Mouse (Mus musculus): ENCODE results near the gene Bckdhb. TPM values are rescaled to one million over a fixed set of nuclear protein-coding genes. Genes with fewer than 3 reads are reported as not detected.
A peak's percentile ranks its signal among the peaks of the same experiment; 100 is the strongest.

The Bckdhb gene
- polyA plus RNA-seq (2015; fragmentation: Nextera tagmentation; extraction: Ambion mirVana) = 38.4 and 39.0 TPM in 2 replicates

DNA sequence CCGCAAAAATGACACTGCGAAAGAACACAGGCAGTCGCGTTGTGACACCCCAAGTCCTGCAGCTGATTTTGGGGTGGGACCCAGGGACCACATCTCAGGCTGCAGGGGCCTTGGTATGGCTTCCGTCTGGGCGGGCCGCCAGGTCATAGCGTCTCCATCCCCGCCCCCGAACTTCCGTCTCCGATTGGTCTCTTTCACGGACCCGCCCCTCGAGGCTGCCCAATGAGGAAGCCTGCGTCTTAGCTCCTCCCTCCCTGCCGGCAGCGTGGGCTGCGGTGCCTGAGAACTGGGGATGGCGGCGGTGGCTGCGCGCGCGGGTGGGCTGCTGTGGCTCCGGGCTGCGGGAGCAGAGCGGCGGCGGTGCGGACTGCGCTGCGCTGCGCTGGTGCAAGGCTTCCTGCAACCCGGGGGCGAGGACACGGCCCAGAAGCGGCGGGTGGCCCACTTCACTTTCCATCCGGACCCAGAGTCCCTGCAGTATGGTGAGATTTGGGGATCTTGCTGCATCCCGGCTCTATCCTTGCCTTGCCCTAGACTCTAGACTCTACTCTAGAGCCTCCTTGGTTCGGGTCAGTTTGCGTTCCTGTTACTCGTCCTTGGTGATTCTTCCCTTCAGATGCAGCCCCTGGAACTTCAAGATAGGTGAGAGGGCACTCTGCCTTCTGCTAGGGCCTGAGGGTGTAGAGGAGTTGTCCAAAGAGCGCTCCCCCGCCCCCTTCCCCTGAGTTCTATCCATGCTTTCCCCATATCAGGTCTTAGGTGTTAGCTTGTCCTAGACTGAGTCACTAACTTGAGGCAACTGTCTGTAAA, at the start of gene Bckdhb:
Bckdhb (plus strand) TSS at position 268 of the 810 bp plus-strand sequence.
- peaks cover 6% of the 10 kb centered on the region for H3K4me1 ChIP-seq (replicated peaks)
- WGBS = under 1% methylated on average over 38 of the region's 46 CpGs
- no peaks in the 10 kb centered on the region for H3K9me3 ChIP-seq
- H3K4me3 ChIP-seq = peak within 1 kb of the TSS; percentile 89
- ATAC-seq (ENCODE audit: low FRiP score, low read depth) = peak; percentile 100
- H3K9ac ChIP-seq = peak within 1 kb of the TSS; percentile 71
- peak within 1 kb of the TSS; percentile 70 for H3K27ac ChIP-seq (replicated peaks)
- H3K4me2 ChIP-seq = peak within 1 kb of the TSS; percentile 72
- no peaks in the 10 kb centered on the region for H3K27me3 ChIP-seq
- H3K36me3 ChIP-seq = no peaks in the 10 kb centered on the region

DNA sequence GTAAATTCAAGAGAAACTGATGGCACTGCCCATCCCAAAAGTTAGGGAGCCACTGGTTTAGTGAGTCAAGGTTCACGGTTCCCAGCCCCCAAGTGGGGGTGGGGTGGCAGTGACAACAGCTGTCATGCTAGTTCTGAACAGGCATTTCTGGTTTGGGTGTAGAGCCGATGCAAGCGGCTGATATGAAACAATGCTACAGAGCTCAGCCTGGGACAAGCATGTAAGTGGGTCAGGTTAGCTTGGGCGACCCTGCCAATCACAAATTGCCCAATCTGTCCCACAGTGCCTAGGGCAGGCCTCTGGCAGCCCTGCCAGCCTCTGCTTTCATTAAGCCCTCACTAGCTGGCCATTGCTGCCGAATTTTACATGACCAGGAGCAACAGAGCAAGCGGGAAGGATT, 42.8 kb upstream of the Bckdhb start:
- WGBS = 76% methylated on average over 6 of the region's 6 CpGs
- H3K4me1 ChIP-seq (replicated peaks) = no peaks in the 10 kb centered on the region
- no peak overlapping the region for H3K4me3 ChIP-seq
- no peak overlapping the region for H3K9ac ChIP-seq
- H3K4me2 ChIP-seq = no peak overlapping the region
- H3K9me3 ChIP-seq = no peaks in the 10 kb centered on the region
- H3K27ac ChIP-seq (replicated peaks) = no peak overlapping the region
- H3K27me3 ChIP-seq = no peaks in the 10 kb centered on the region
- H3K36me3 ChIP-seq = no peaks in the 10 kb centered on the region
- ATAC-seq (ENCODE audit: low FRiP score, low read depth) = no peak

DNA sequence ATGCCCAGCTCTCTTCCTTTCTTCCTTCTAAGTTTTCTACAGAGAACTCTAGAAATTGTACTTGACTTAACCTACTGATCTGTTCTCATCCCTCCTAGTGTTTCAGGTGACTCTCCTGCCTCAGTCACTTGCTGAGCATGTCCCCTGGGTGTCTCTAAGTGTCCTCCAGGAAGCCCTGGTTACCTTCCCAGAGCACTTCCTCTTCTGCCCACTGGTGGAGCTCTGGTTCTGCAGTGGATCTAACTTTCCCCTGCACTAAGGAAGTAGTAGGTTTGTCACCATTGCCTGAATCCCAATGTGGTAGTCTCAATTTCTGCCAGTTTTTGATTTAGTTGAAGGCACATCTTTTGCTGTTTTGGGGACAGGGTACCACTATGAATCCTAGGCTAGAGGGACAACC, 38.8 kb upstream of the Bckdhb start:
- Histone ChIP-seq H3K27ac (replicated peaks) (no peak overlapping the region), H3K4me1 (replicated peaks) (no peaks in the 10 kb centered on the region), H3K4me2 (no peak overlapping the region), H3K9me3 (no peaks in the 10 kb centered on the region), H3K4me3 (no peak overlapping the region), H3K9ac (no peak overlapping the region), H3K36me3 (no peaks in the 10 kb centered on the region), H3K27me3 (no peaks in the 10 kb centered on the region)
- no peak for ATAC-seq (ENCODE audit: low FRiP score, low read depth)

DNA sequence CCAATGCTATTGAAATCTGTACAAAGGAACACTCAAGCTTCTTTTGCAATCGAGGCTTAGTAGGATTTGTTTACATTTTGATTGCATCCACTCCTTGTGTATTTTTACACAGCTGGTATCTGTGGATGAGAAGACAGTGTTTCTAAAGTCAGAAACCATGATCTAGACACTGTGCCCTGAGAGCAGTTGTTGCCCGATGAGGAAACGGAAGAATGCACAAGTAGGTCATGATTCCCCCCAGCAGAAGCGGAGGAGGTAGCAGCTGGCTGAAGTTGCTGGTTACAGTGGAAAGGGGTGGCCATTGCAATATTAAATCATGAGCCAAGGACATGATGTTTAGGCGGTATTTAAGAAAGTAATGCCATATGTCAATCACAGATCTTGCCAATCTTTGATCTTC, 36.7 kb upstream of the Bckdhb start:
- no peak overlapping the region for H3K27ac ChIP-seq (replicated peaks)
- ATAC-seq (ENCODE audit: low FRiP score, low read depth) = no peak
- no peaks in the 10 kb centered on the region for H3K9me3 ChIP-seq
- H3K27me3 ChIP-seq = no peaks in the 10 kb centered on the region
- no peaks in the 10 kb centered on the region for H3K36me3 ChIP-seq
- no peaks in the 10 kb centered on the region for H3K4me1 ChIP-seq (replicated peaks)
- H3K4me3 ChIP-seq = no peak overlapping the region
- H3K9ac ChIP-seq = no peak overlapping the region
- H3K4me2 ChIP-seq = no peak overlapping the region
- 89% methylated on average over 5 of the region's 5 CpGs for WGBS

DNA sequence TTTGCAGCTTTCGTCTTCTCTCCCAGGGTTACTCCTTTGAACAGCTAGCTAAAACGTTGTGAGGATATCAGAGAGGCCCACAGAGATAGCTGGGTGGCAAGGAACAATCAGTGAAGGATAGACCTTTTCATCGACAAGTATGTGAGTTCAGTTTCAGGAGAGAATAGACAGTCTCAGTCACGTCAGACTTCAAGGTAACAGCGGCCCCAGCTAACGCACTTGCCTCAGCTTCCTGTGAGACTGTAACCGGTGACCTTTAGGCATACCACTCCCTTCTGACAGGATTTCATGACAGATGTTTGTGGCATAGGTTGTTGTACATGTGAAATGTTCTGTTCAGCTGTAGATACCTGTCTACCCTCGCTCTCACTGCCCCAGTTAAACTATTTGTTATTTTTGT, 31.9 kb upstream of the Bckdhb start:
- H3K27me3 ChIP-seq = no peaks in the 10 kb centered on the region
- no peak overlapping the region for H3K27ac ChIP-seq (replicated peaks)
- ATAC-seq (ENCODE audit: low FRiP score, low read depth) = no peak
- no peak overlapping the region for H3K4me2 ChIP-seq
- no peak overlapping the region for H3K9ac ChIP-seq
- H3K9me3 ChIP-seq = no peaks in the 10 kb centered on the region
- H3K4me1 ChIP-seq (replicated peaks) = no peaks in the 10 kb centered on the region
- 78% methylated on average over 8 of the region's 8 CpGs for WGBS
- no peak overlapping the region for H3K4me3 ChIP-seq
- no peaks in the 10 kb centered on the region for H3K36me3 ChIP-seq

DNA sequence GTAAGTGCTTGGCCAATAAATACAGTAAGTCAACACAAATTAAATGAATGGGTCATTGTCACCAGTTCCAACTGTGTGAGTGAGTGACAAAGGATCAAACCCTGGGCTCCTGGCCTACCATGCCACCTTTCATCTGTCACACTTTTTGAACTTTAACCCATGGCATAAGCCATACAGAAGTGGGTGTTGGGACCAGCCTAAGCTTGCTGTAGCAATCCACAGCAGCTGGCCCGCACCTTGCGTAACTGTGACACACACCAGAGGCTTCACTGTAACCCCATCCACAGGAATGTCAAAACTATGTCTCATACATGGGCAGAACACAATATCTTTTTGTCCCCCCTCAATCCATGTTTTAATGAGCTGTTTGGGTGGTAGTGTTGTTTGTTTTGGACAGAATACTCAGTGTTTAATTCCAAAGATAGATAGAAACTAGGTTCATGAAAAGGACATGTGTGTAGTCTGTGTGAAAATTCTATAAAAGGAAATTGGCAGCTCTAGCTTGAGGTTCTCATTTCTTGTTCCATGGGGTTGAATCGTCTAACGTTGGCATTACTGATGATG, 31.1 kb upstream of the Bckdhb start:
- H3K4me2 ChIP-seq = no peak overlapping the region
- no peak for ATAC-seq (ENCODE audit: low FRiP score, low read depth)
- 96% methylated on average over 4 of the region's 4 CpGs for WGBS
- H3K27ac ChIP-seq (replicated peaks) = no peak overlapping the region
- no peaks in the 10 kb centered on the region for H3K9me3 ChIP-seq
- no peak overlapping the region for H3K4me3 ChIP-seq
- H3K36me3 ChIP-seq = no peaks in the 10 kb centered on the region
- H3K4me1 ChIP-seq (replicated peaks) = no peaks in the 10 kb centered on the region
- H3K9ac ChIP-seq = no peak overlapping the region
- H3K27me3 ChIP-seq = no peaks in the 10 kb centered on the region

DNA sequence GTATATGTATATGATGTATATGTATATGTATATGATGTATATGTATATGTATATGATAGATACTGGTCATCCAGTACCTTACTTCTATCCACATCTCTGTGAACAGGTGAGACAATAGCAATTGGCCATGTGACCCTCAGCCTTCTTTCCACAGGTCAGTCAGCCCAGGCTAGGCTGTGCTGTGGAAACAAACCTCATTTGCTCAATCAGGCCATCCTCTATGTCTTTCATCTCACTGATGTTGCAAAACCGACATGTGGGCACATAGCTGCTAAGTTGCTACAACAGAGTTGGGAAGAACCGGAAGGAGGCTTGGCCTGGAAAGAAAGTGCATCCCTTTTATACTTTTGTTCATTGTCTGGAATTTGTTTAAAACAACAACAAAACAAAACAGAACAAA, 22.9 kb upstream of the Bckdhb start:
- Histone ChIP-seq H3K4me3 (no peak overlapping the region), H3K27me3 (no peaks in the 10 kb centered on the region), H3K27ac (replicated peaks) (no peak overlapping the region), H3K9me3 (no peaks in the 10 kb centered on the region), H3K9ac (no peak overlapping the region), H3K4me1 (replicated peaks) (no peaks in the 10 kb centered on the region), H3K4me2 (no peak overlapping the region), H3K36me3 (no peaks in the 10 kb centered on the region)
- WGBS = 89% methylated on average over 2 of the region's 2 CpGs
- no peak for ATAC-seq (ENCODE audit: low FRiP score, low read depth)

DNA sequence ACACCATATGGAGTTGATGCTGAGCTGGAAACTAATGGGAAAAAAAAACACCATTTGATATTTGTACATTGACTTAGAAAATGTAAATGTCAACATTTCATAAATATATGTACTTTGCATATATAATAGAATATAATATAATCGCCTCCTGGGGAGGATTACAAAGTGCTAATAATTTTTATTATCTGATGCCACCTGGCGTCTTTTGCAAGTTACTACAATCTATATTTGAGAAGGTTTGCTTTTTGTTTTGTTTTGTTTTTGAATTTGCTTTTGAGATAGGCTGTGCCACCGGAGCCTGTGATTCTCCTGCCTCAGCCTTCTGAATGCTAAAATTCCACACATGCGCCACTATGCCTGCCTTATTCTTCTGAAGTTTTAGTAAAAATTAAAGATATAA, 19.1 kb upstream of the Bckdhb start:
- Histone ChIP-seq H3K9ac (no peak overlapping the region), H3K4me2 (no peak overlapping the region), H3K4me3 (no peak overlapping the region), H3K9me3 (no peaks in the 10 kb centered on the region), H3K36me3 (no peaks in the 10 kb centered on the region), H3K27ac (replicated peaks) (no peak overlapping the region), H3K4me1 (replicated peaks) (no peaks in the 10 kb centered on the region), H3K27me3 (no peaks in the 10 kb centered on the region)
- WGBS = 74% methylated on average over 4 of the region's 4 CpGs
- ATAC-seq (ENCODE audit: low FRiP score, low read depth) = no peak

DNA sequence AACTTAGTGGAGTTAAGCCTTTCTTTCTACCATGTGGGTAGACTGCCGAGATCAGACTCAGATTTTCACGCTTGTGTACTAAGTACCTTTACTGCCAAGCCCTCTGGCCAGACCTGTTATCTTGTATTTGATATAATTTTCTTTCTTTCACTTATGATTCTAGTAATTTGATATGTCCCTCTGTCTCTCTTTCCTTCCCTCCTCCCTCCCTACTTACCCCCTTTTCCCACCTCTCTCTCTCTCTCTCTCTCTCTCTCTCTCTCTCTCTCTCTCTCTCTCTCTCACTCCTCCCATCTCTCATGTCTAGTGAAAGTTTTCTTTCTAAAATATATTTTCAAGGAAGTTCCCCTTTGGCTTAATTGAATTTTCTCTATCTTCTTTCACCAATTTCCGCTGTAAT, 17.9 kb upstream of the Bckdhb start:
- no peaks in the 10 kb centered on the region for H3K27me3 ChIP-seq
- H3K4me2 ChIP-seq = no peak overlapping the region
- H3K4me1 ChIP-seq (replicated peaks) = no peaks in the 10 kb centered on the region
- H3K4me3 ChIP-seq = no peak overlapping the region
- no peaks in the 10 kb centered on the region for H3K36me3 ChIP-seq
- H3K9ac ChIP-seq = no peak overlapping the region
- ATAC-seq (ENCODE audit: low FRiP score, low read depth) = no peak
- H3K9me3 ChIP-seq = no peaks in the 10 kb centered on the region
- H3K27ac ChIP-seq (replicated peaks) = no peak overlapping the region
- WGBS = 78% methylated on average over 3 of the region's 3 CpGs

DNA sequence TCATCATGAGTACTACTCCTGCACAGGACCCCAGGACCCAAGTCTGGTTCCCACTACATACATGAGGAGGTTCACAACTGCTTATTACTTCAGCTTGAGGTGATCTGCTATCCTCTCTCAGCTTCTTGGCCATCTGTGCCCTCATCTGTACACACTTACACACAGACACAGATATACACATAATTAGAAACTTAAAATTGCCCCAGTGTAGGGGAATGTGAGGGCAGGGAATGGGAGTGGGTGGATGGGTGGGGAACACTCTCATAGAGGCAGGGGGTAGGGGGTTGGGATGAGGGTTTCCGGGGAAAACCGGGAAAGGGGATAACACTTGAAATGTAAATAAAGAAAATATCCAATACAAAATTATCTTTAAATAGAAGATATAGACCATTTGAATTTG, 15.1 kb upstream of the Bckdhb start:
- Histone ChIP-seq H3K4me1 (replicated peaks) (no peaks in the 10 kb centered on the region), H3K4me2 (no peak overlapping the region), H3K27ac (replicated peaks) (no peak overlapping the region), H3K4me3 (no peak overlapping the region), H3K9ac (no peak overlapping the region), H3K36me3 (no peaks in the 10 kb centered on the region), H3K9me3 (no peaks in the 10 kb centered on the region), H3K27me3 (no peaks in the 10 kb centered on the region)
- WGBS = 89% methylated on average over 2 of the region's 2 CpGs
- ATAC-seq (ENCODE audit: low FRiP score, low read depth) = no peak

DNA sequence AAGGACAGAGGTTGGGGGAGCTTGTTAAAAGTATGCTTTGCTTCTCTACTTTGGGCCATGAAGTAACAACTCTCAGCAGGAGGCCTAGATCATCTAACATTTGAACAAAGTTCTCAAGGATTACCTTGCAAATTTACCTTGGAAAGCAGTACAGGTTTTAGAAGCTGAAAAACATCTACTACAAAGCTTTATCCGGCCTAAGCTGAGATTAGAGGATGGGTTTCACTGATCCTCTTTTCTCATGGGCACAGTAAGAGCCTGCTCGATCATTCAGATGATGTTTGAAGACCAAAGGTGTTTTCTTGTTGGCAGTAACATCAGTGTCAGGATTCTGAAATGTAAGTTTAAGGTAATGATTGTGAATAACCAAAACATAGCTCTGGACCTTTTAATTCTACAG, 14.0 kb upstream of the Bckdhb start:
- H3K4me1 ChIP-seq (replicated peaks) = no peaks in the 10 kb centered on the region
- H3K36me3 ChIP-seq = no peaks in the 10 kb centered on the region
- no peaks in the 10 kb centered on the region for H3K27me3 ChIP-seq
- H3K9me3 ChIP-seq = no peaks in the 10 kb centered on the region
- no peak overlapping the region for H3K4me3 ChIP-seq
- H3K9ac ChIP-seq = no peak overlapping the region
- H3K27ac ChIP-seq (replicated peaks) = no peak overlapping the region
- no peak for ATAC-seq (ENCODE audit: low FRiP score, low read depth)
- 90% methylated on average over 2 of the region's 2 CpGs for WGBS
- H3K4me2 ChIP-seq = no peak overlapping the region

DNA sequence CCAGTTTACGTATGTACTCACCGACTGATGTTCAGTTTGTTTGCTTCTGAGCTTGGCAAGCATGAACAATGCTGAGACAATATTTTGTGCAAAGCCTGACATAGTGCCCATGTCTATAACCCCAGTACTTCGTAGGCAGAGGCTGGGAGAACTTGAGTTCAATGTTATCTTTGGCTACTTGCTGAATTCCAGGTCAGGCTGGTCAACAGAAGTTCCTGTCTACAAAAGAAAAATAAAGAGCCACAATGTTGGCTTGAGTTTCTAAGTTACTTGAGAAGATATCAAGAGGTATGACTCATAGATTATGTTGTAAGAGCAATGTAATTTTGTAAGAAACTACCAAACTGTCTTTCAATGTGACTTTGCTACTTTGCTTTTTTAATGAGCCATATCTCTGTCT, 2.9 kb upstream of the Bckdhb start:
- Histone ChIP-seq H3K4me1 (replicated peaks) (peaks cover 6% of the 10 kb centered on the region), H3K9ac (no peak overlapping the region), H3K27me3 (no peaks in the 10 kb centered on the region), H3K36me3 (no peaks in the 10 kb centered on the region), H3K27ac (replicated peaks) (no peak overlapping the region), H3K4me3 (no peak overlapping the region), H3K9me3 (no peaks in the 10 kb centered on the region), H3K4me2 (no peak overlapping the region)
- ATAC-seq (ENCODE audit: low FRiP score, low read depth) = no peak
- whole genome bisulfite sequencing = 85% methylated on average over 3 of the region's 3 CpGs

DNA sequence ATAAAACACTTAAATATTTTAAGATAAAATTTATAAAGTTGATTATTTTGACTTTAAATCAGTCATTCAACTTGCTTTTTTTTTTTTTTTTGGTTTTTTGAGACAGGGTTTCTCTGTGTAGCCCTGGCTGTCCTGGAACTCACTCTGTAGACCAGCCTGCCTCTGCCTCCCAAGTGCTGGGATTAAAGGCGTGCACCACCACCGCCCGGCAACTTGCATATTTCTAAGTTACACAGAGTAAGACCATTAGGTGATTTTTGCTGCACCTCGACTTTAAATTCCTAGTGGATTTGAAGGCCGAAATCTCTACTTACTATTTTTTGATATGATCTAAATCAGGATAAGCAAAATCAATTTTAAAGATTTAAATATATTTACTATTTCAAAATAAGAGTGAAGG, 589 bp upstream of the Bckdhb start:
- Histone ChIP-seq H3K36me3 (no peaks in the 10 kb centered on the region), H3K27ac (replicated peaks) (peak overlapping the region; percentile 70; the same call in 1 of the 2 replicates), H3K4me1 (replicated peaks) (peaks cover 6% of the 10 kb centered on the region), H3K9me3 (no peaks in the 10 kb centered on the region), H3K4me2 (peak overlapping the region; percentile 72), H3K27me3 (no peaks in the 10 kb centered on the region), H3K9ac (peak overlapping the region; percentile 71), H3K4me3 (peak overlapping the region; percentile 89)
- 92% methylated on average over 5 of the region's 5 CpGs for WGBS
- no peak for ATAC-seq (ENCODE audit: low FRiP score, low read depth)

Measured in hindbrain, embryonic 15.5 days (tissue).